Mouse (Mus musculus) layer of hippocampus, adult 11-12 months (tissue): Measurements from ENCODE around the gene Wfs1.
A peak's percentile ranks its signal among the peaks of the same experiment; 100 is the strongest.
"Not testable (repeated sequence)": the region's sequence is repeated elsewhere in the genome, so short reads cannot be mapped to it uniquely, and the experiment has no call there.

Source experiments
- DNase-seq: peaks from one replicate; pipeline ENCODE4 v3.0.0; 2022; ENCODE audit warnings: low spot score

The Wfs1 gene

GRCm38 (mm10) chr5:36988124-36988780 is 753 bp downstream of the Wfs1 start:
- peak; percentile 28 for DNase-seq

GRCm38 (mm10) chr5:36986617-36987016 is 2.4 kb downstream of the Wfs1 start:
- DNase-seq: no peak

- DNase-seq: no peak
These were observed 6.7 kb downstream of the Wfs1 start for GRCm38 (mm10) chr5:36982271-36982670.

- no peak for DNase-seq
These were observed 9.4 kb downstream of the Wfs1 start for GRCm38 (mm10) chr5:36979631-36980030.

GRCm38 (mm10) chr5:36979001-36979400 is 10.0 kb downstream of the Wfs1 start:
- no peak for DNase-seq

GRCm38 (mm10) chr5:36977809-36978208 is 11.2 kb downstream of the Wfs1 start:
- DNase-seq: no peak

- no peak for DNase-seq
These were observed 13.7 kb downstream of the Wfs1 start for GRCm38 (mm10) chr5:36975336-36975735.

GRCm38 (mm10) chr5:36971587-36971986 is 17.4 kb downstream of the Wfs1 start:
- no peak for DNase-seq

- no peak for DNase-seq
These were observed 28.5 kb downstream of the Wfs1 start for GRCm38 (mm10) chr5:36960501-36960900.

- DNase-seq: peak; percentile 79
These were observed 30.2 kb downstream of the Wfs1 start for GRCm38 (mm10) chr5:36958837-36959236.

GRCm38 (mm10) chr5:36955366-36955765 is 33.6 kb downstream of the Wfs1 start:
- peak; percentile 58 for DNase-seq

GRCm38 (mm10) chr5:36952311-36952710 is 36.7 kb downstream of the Wfs1 start:
- no peak for DNase-seq

GRCm38 (mm10) chr5:36950871-36951270 is 38.1 kb downstream of the Wfs1 start:
- DNase-seq: no peak

GRCm38 (mm10) chr5:36948831-36949230 is 40.2 kb downstream of the Wfs1 start:
- peak; percentile 81 for DNase-seq

- DNase-seq: no peak
These were observed 42.6 kb downstream of the Wfs1 start for GRCm38 (mm10) chr5:36946445-36946844.

- DNase-seq: no peak
These were observed 43.3 kb downstream of the Wfs1 start for GRCm38 (mm10) chr5:36945713-36946112.

- no peak for DNase-seq
These were observed 43.8 kb downstream of the Wfs1 start for GRCm38 (mm10) chr5:36945102-36945701.

GRCm38 (mm10) chr5:36944552-36944951 is 44.5 kb downstream of the Wfs1 start:
- no peak for DNase-seq

GRCm38 (mm10) chr5:36942446-36942845 is 46.6 kb downstream of the Wfs1 start:
- DNase-seq: no peak

GRCm38 (mm10) chr5:36938991-36939390 is 50.0 kb downstream of the Wfs1 start:
- not testable (repeated sequence) for DNase-seq

GRCm38 (mm10) chr5:36938021-36938420 is 51.0 kb downstream of the Wfs1 start:
- DNase-seq: no peak

GRCm38 (mm10) chr5:36936548-36936947 is 52.5 kb downstream of the Wfs1 start:
- no peak for DNase-seq

- DNase-seq: no peak
These were observed 53.2 kb downstream of the Wfs1 start for GRCm38 (mm10) chr5:36935486-36936473.
